Mouse (Mus musculus) lung, embryonic 14.5 days (tissue): ENCODE data around the gene Gm4952. TPM values are rescaled to one million over a fixed set of nuclear protein-coding genes. Genes with fewer than 3 reads are reported as not detected.
A peak's percentile ranks its signal among the peaks of the same experiment; 100 is the strongest.

ENCODE experiments used
- ATAC-seq: fragments of 200-750 bp; cut with Nextera tagmentation; 2 replicates; pipeline ENCODE4 v1.8.0; 2017; ENCODE audit warnings: mild to moderate bottlenecking, moderate TSS enrichment, moderate library complexity; ENCODE audit not compliant: insufficient read depth
- DNase-seq: peaks from one replicate; pipeline ENCODE4 v3.0.0-alpha.2; 2015
- H3K27ac ChIP-seq: fragments of 300-500 bp; sonication (generic); 2 replicates; pipeline ENCODE4 v1.5.1; 2014; ENCODE audit warnings: low read depth, mild to moderate bottlenecking, moderate library complexity
- H3K27me3 ChIP-seq: fragments of 300-500 bp; sonication (generic); 2 replicates; pipeline ENCODE4 v1.6.1; 2014; ENCODE audit warnings: low read length, control low read depth; ENCODE audit not compliant: insufficient read depth
- H3K36me3 ChIP-seq: fragments of 300-500 bp; sonication (generic); 2 replicates; pipeline ENCODE4 v1.6.1; 2014; ENCODE audit warnings: control low read depth; ENCODE audit not compliant: insufficient read depth
- H3K4me1 ChIP-seq: fragments of 300-500 bp; sonication (generic); 2 replicates; pipeline ENCODE4 v1.6.1; 2014; ENCODE audit warnings: antibody characterized with exemption, control low read depth; ENCODE audit not compliant: insufficient read depth
- H3K4me2 ChIP-seq: fragments of 300-500 bp; sonication (generic); 2 replicates; pipeline ENCODE4 v1.6.1; 2014; ENCODE audit warnings: mild to moderate bottlenecking
- H3K4me3 ChIP-seq: fragments of 300-500 bp; sonication (generic); 2 replicates; pipeline ENCODE4 v1.5.1; 2014; ENCODE audit warnings: low read depth, low read length
- H3K9ac ChIP-seq: fragments of 300-500 bp; sonication (generic); 2 replicates; pipeline ENCODE4 v1.6.1; 2014
- H3K9me3 ChIP-seq: fragments of 300-500 bp; sonication (generic); 2 replicates; pipeline ENCODE4 v1.6.1; 2016; ENCODE audit warnings: low read depth, low read length, control low read depth
- CTCF ChIP-seq: IDR thresholded peaks from 2 replicates; pipeline ENCODE4 v1.5.1; 2016; ENCODE audit warnings: antibody characterized with exemption, low read depth
- WGBS: fragments of 180-500 bp; shearing (Covaris S2); extraction: QIAGEN DNeasy Blood & Tissue Kit; methylation state at CpG from one replicate; pipeline ENCODE4 v1.1.7; 2014; 5-methylcytosine and 5-hydroxymethylcytosine counted together
- polyA plus RNA-seq: library from polyadenylated mRNA; unstranded; fragments of >200 nt; fragmentation: Nextera tagmentation; extraction: Ambion mirVana; gene quantifications from 2 replicates; pipeline ENCODE4 v1.2.1, GENCODE M21; 2014

Gene Gm4952
- polyA plus RNA-seq, 1 experiment from 2014 or later: not detected

GRCm38 (mm10) chr19:12585310-12585709 is 14.5 kb upstream of the Gm4952 start:
- H3K27ac ChIP-seq: no peak overlapping the region
- H3K9ac ChIP-seq: no peak overlapping the region
- no peaks in the 10 kb centered on the region for H3K27me3 ChIP-seq
- H3K4me2 ChIP-seq: no peak overlapping the region
- no peak for TF ChIP-seq CTCF
- peaks cover 15% of the 10 kb centered on the region for H3K36me3 ChIP-seq
- no peaks in the 10 kb centered on the region for H3K4me1 ChIP-seq
- H3K9me3 ChIP-seq: no peaks in the 10 kb centered on the region
- ATAC-seq (no peak), DNase-seq (peak; percentile 30)
- 63% methylated on average over 4 of the region's 4 CpGs for WGBS
- no peak overlapping the region for H3K4me3 ChIP-seq

GRCm38 (mm10) chr19:12591908-12592307 is 7.9 kb upstream of the Gm4952 start:
- no peak overlapping the region for H3K4me3 ChIP-seq
- H3K27ac ChIP-seq: no peak overlapping the region
- peak; percentile 33; the same call in 1 of the 2 replicates for ATAC-seq
- DNase-seq: peak; percentile 87
- no peak overlapping the region for H3K9ac ChIP-seq
- H3K27me3 ChIP-seq: no peaks in the 10 kb centered on the region
- H3K4me2 ChIP-seq: no peak overlapping the region
- H3K4me1 ChIP-seq: no peaks in the 10 kb centered on the region
- 3% methylated on average over 1 of the region's 1 CpGs for WGBS
- H3K9me3 ChIP-seq: no peaks in the 10 kb centered on the region
- TF ChIP-seq CTCF: peak; percentile 87
- peaks cover 10% of the 10 kb centered on the region for H3K36me3 ChIP-seq

GRCm38 (mm10) chr19:12595135-12595529 is 4.6 kb upstream of the Gm4952 start:
- Histone ChIP-seq H3K4me3 (peak overlapping the region; percentile 57), H3K27me3 (no peaks in the 10 kb centered on the region), H3K4me1 (no peaks in the 10 kb centered on the region), H3K9me3 (no peaks in the 10 kb centered on the region), H3K36me3 (no peaks in the 10 kb centered on the region), H3K9ac (no peak overlapping the region), H3K4me2 (peak overlapping the region; percentile 99), H3K27ac (no peak overlapping the region)
- 48% methylated on average over 2 of the region's 2 CpGs for WGBS
- no peak for DNase-seq
- TF ChIP-seq CTCF: no peak
- no peak for ATAC-seq

- no peaks in the 10 kb centered on the region for H3K36me3 ChIP-seq
- peak overlapping the region; percentile 57 for H3K4me3 ChIP-seq
- H3K27ac ChIP-seq: peak overlapping the region; percentile 14
- H3K27me3 ChIP-seq: no peaks in the 10 kb centered on the region
- peak; percentile 53 for TF ChIP-seq CTCF
- DNase-seq (peak; percentile 87), ATAC-seq (peak; percentile 92)
- H3K9me3 ChIP-seq: no peaks in the 10 kb centered on the region
- no peaks in the 10 kb centered on the region for H3K4me1 ChIP-seq
- under 1% methylated on average over 49 of the region's 49 CpGs for WGBS
- peak overlapping the region; percentile 63 for H3K9ac ChIP-seq
- H3K4me2 ChIP-seq: peak overlapping the region; percentile 99
Measured at GRCm38 (mm10) chr19:12595530-12596289, 4.1 kb upstream of the Gm4952 start.

GRCm38 (mm10) chr19:12596290-12597072 is 3.3 kb upstream of the Gm4952 start:
- H3K27ac ChIP-seq: peak overlapping the region; percentile 14

GRCm38 (mm10) chr19:12597073-12597405 is 2.7 kb upstream of the Gm4952 start:
- Histone ChIP-seq H3K4me3 (peak overlapping the region; percentile 57; the same call in 1 of the 2 replicates), H3K36me3 (no peaks in the 10 kb centered on the region), H3K4me1 (no peaks in the 10 kb centered on the region), H3K27me3 (no peaks in the 10 kb centered on the region), H3K4me2 (peak overlapping the region; percentile 99), H3K9ac (no peak overlapping the region), H3K9me3 (no peaks in the 10 kb centered on the region), H3K27ac (no peak overlapping the region)
- ATAC-seq (no peak), DNase-seq (peak; percentile 22)
- 34% methylated on average over 3 of the region's 3 CpGs for WGBS
- TF ChIP-seq CTCF: no peak

More at GRCm38 (mm10) chr19:12596290-12597072, 3.3 kb upstream of the Gm4952 start:
- TF ChIP-seq CTCF: no peak
- no peaks in the 10 kb centered on the region for H3K9me3 ChIP-seq
- peak overlapping the region; percentile 57 for H3K4me3 ChIP-seq
- no peaks in the 10 kb centered on the region for H3K36me3 ChIP-seq
- 12% methylated on average over 23 of the region's 23 CpGs for WGBS
- peak overlapping the region; percentile 63 for H3K9ac ChIP-seq
- H3K4me2 ChIP-seq: peak overlapping the region; percentile 99
- peak; percentile 55 for ATAC-seq
- no peak for DNase-seq
- no peaks in the 10 kb centered on the region for H3K4me1 ChIP-seq
- no peaks in the 10 kb centered on the region for H3K27me3 ChIP-seq

- no peak for ATAC-seq
- Histone ChIP-seq H3K27ac (no peak overlapping the region), H3K9me3 (no peaks in the 10 kb centered on the region), H3K9ac (no peak overlapping the region), H3K27me3 (no peaks in the 10 kb centered on the region), H3K36me3 (no peaks in the 10 kb centered on the region), H3K4me1 (no peaks in the 10 kb centered on the region), H3K4me3 (no peak overlapping the region), H3K4me2 (no peak overlapping the region)
- WGBS: 49% methylated on average over 3 of the region's 3 CpGs
- TF ChIP-seq CTCF: no peak
- no peak for DNase-seq
Measured at GRCm38 (mm10) chr19:12598674-12599073, 1.1 kb upstream of the Gm4952 start.
